Mouse (Mus musculus): ENCODE measurements around the gene Efr3b.

DNA sequence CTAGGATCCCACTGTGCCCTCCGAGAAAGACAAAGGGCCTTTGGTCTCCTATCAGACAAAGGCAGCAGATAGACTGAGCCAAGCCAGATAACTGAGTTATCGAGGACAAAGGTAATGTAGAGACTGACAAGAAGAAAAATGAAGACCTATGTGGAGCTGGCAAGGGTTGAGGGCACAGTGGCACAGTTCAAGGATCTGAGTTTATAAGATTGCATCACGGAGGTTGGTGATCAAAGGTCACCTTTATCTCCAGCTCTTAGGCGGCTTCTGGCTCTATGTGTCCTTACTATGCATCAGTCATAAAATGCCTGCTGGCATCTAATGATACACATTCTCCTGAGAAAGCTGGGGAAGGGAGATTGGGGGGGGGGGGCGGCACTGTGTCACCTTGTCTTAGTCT, 2.6 kb downstream of the Efr3b start:
- TF ChIP-seq POLR2A (IDR thresholded peaks at IDR 0.05; ENCODE audit: low read depth, low read length) (no peak), CTCF (IDR thresholded peaks at IDR 0.05; ENCODE audit: extremely low read depth, insufficient read depth, insufficient read length, insufficient replicate concordance) (no peak)

Data from spleen, adult 2 months (tissue).